Mouse (Mus musculus) lung, postnatal 0 days (tissue): ENCODE results near the gene Armh1.

ENCODE experiments used
- CTCF ChIP-seq: IDR thresholded peaks from 2 replicates; pipeline ENCODE4 v1.5.1; 2016; ENCODE audit warnings: antibody characterized with exemption, mild to moderate bottlenecking
- EP300 ChIP-seq: IDR thresholded peaks from 2 replicates; pipeline ENCODE4 v1.6.1; 2016; ENCODE audit warnings: antibody characterized with exemption, mild to moderate bottlenecking, control low read depth

- TF ChIP-seq CTCF (no peak), EP300 (no peak)
These were observed 28.9 kb downstream of the Armh1 start for GRCm38 (mm10) chr4:117223001-117223400.
